Mouse (Mus musculus): ENCODE data around the gene Gm28539. TPM values are rescaled to one million over a fixed set of nuclear protein-coding genes. Genes with fewer than 3 reads are reported as not detected.

Gm28539 gene
- total and polyA plus RNA-seq, 3 experiments = 2.9 to 13.9 TPM; not detected in 1

GRCm38 (mm10) chr16:18877386-18878090, 41.2 kb downstream of the Gm28539 start (continued):
- TF ChIP-seq UBTF (IDR thresholded peaks at IDR 0.05; ENCODE audit: borderline replicate concordance, insufficient read depth, low read depth, low read length) (no peak), TAL1 (IDR thresholded peaks at IDR 0.05; ENCODE audit: low read length) (no peak), USF2 (IDR thresholded peaks at IDR 0.05; ENCODE audit: borderline replicate concordance in 1 of 2, insufficient read depth in 1 of 2, low read depth in 1 of 2, low read length in 2 of 2) (no peak), CHD2 (IDR thresholded peaks at IDR 0.05; ENCODE audit: low read length) (no peak), ELF1 (IDR thresholded peaks at IDR 0.05; ENCODE audit: low read depth, low read length) (no peak), GABPA (IDR thresholded peaks at IDR 0.05; ENCODE audit: low read depth, low read length) (no peak), E2F4 (IDR thresholded peaks at IDR 0.05; ENCODE audit: borderline replicate concordance, low read depth, low read length) (no peak), SMC3 (IDR thresholded peaks at IDR 0.05; ENCODE audit: low read depth, low read length) (peak; percentile 33; the same call in 1 of the 2 replicates), NELFE (IDR thresholded peaks at IDR 0.05; ENCODE audit: low read depth, low read length) (no peak; the same call in 1 of the 2 replicates), NRF1 (IDR thresholded peaks at IDR 0.05; ENCODE audit: insufficient read depth, low read depth, low read length, poor library complexity, severe bottlenecking) (peak; percentile 21; the same call in 1 of the 2 replicates), GATA1 (IDR thresholded peaks at IDR 0.05; ENCODE audit: low read depth, low read length) (no peak), JUND (IDR thresholded peaks at IDR 0.05; ENCODE audit: low read depth, low read length) (no peak), MAZ (IDR thresholded peaks at IDR 0.05; ENCODE audit: low read depth, low read length) (peak; percentile 28; the same call in 1 of the 2 replicates), USF1 (IDR thresholded peaks at IDR 0.05; ENCODE audit: low read depth, low read length) (peak; percentile 52; the same call in 1 of the 2 replicates), RAD21 (IDR thresholded peaks at IDR 0.05; ENCODE audit: low read depth, low read length) (no peak; the same call in none of the 2 replicates), MXI1 (IDR thresholded peaks at IDR 0.05; ENCODE audit: low read depth, low read length) (peak; percentile 90), MAX (IDR thresholded peaks at IDR 0.05; ENCODE audit: low read length) (peak; percentile 89), EP300 (IDR thresholded peaks at IDR 0.05; ENCODE audit: low read depth in 1 of 2, low read length in 2 of 2) (no peak; a peak in 1 of 4 replicates), HCFC1 (IDR thresholded peaks at IDR 0.05; ENCODE audit: low read depth, low read length) (peak; percentile 55), TCF12 (IDR thresholded peaks at IDR 0.05; ENCODE audit: low read depth, low read length) (peak; percentile 43; the same call in 1 of the 2 replicates), POLR2AphosphoS5 (IDR thresholded peaks at IDR 0.05; ENCODE audit: borderline replicate concordance, low read depth, low read length) (no peak), ETS1 (IDR thresholded peaks at IDR 0.05; ENCODE audit: low read depth, low read length) (0 out of 2 replicates have a peak, but pooled peaks have one; percentile 24)
